Mouse (Mus musculus) sigmoid colon, adult 10 weeks (tissue): Measurements from ENCODE around the gene Pmm1. TPM values are rescaled to one million over a fixed set of nuclear protein-coding genes. Genes with fewer than 3 reads are reported as not detected.

Experiments
- polyA plus RNA-seq: library from polyadenylated mRNA; stranded (reverse); fragments of 350-450 nt; fragmentation: Illumina TruSeq; extraction: RNeasy Lipid Tissue Mini Kit (QIAGEN cat#74804); gene quantifications from one replicate; pipeline ENCODE4 v1.2.3, GENCODE M21; 2014; ENCODE audit warnings: low read depth, low replicate concordance

The Pmm1 gene
- 2.9 TPM for polyA plus RNA-seq

DNA sequence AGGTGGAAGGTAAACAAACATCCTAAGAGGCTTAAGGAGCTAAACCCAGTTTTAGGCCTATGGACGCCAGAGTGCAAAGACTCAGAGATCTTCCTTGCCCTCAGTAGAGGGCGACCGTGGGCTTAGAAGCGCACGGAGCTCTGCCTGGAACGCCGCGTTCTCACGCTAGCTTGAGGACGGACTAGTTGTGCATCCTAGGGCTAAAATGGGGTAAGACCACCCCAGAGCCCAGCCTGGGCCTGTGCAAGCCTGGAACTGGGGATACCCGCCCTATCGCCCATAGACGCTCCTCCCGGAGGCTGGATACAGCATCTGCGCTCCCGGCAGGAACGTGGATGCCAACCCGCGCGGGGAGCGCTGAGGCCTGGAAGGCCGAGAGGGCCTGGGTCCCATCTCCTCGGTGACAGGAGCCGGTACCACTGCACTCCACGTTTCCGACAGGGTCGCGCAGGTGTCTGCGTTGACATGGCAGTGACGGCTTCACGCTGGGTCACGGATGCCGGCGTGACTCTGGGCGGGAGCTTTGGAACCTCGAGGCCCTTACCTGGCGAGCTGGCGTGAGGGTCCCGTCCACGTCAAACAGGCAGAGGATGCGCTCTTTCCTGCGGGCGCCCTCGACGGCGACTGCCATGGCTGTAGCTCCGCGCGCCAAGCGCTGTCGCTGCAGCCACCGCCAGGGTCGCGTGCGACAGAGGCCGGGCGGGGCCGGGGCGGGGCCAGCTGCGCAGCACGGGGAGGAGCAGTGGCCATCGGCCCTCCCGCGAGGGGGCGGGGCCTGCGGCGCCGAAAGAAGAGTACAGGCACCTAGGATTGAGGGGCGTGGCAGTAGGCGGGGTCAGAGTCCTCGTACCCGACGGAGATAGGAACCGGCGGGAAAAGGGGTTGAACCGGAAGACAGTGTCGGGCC, at the start of gene Pmm1:
Pmm1 (minus strand) TSS at position 760 of the 907 bp plus-strand sequence.

GRCm38 (mm10) chr15:81987646-81988045, 26.9 kb upstream of the Pmm1 start, which contains the start of gene Xrcc6:
TSS of gene Xrcc6 (plus strand) at chr15:81987835.

DNA sequence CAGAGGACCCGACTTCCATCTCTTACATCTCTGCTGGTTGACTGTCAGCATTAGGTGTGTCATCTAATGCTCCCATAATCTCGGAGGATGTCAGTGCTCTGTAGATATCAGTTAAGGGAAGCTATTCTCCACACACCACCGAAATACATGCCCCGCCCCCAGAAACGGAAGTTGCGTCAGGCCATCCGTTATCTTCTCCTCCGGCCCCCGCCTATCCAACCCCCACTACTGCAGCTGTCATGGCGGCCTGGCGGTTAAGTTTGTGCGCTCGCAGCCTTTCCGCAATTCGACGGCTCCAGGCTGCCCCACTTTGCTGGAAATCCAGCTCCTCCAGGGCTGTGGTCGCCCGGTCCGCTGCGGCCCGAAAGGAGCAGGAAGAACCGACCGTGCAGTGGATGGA, 19.6 kb upstream of the Pmm1 start, which contains the start of gene 1700029P11Rik:
1700029P11Rik (plus strand) TSS at position 220 of the 400 bp plus-strand sequence.

GRCm38 (mm10) chr15:81936679-81937078, 24.1 kb downstream of the Pmm1 start, which contains the start of gene Csdc2:
TSS of gene Csdc2 (plus strand) at chr15:81936759.

DNA sequence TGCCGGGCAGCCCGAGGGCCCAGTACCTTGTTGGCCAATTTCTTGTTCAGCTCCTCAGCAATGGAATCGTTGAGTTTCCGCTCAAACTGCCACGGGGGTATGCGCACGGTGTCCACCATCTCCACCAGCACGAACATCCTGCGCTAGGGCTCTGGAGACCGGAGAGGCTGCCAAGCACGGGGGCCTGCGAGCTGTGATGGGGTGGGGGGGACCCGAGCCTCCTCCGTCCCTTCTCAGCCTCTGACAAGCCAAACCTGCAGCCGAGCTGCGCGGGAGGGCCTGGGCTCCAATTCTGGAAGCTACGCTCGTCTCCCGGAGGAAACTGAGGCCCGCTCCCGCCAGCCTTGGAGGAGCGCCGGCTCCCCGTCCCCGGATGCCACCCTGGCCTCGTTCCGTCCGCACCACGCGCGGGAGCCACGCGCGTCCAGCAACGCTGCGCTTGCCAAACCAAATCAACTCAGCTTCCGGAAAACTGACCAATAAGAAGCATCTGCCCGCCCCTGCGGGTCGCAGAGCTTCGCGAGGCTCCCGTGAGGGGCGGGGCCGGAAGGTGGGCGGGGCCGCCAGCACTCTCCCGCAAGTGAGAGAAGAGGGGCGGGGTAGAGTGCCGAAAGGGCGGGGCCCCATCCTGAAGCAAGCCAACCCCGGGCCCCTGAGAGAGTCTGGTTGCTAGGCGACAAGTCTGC, 34.8 kb downstream of the Pmm1 start, which contains the start of gene Polr3h:
Polr3h (minus strand) TSS at position 481 of the 686 bp plus-strand sequence.

Other genes with a start within 250 kb of the Pmm1 start
- 7.0 TPM for gene Zc3h7b, start 215.9 kb downstream of the Pmm1 start, polyA plus RNA-seq
- gene Rangap1, start 215.4 kb downstream of the Pmm1 start, polyA plus RNA-seq = 5.6 TPM
- 21.2 TPM for gene Tef, start 158.5 kb downstream of the Pmm1 start, polyA plus RNA-seq
- 8.8 TPM for gene Tob2, start 102.1 kb downstream of the Pmm1 start, polyA plus RNA-seq
- 18.2 TPM for gene Phf5a, start 89.0 kb downstream of the Pmm1 start, polyA plus RNA-seq
- gene Aco2, start 88.6 kb downstream of the Pmm1 start, polyA plus RNA-seq = 87.4 TPM
- gene Polr3h, start 34.7 kb downstream of the Pmm1 start, polyA plus RNA-seq = 0.41 TPM
- gene Csdc2, start 24.2 kb downstream of the Pmm1 start, polyA plus RNA-seq = 0.19 TPM
- gene 1700029P11Rik, start 19.6 kb upstream of the Pmm1 start, polyA plus RNA-seq = not detected
- gene Xrcc6, start 26.9 kb upstream of the Pmm1 start, polyA plus RNA-seq = 67.2 TPM
- 10.5 TPM for gene Desi1, start 72.9 kb upstream of the Pmm1 start, polyA plus RNA-seq
- gene Snu13, start 86.7 kb upstream of the Pmm1 start, polyA plus RNA-seq = 306 TPM
- gene 4930407I10Rik, start 98.2 kb upstream of the Pmm1 start, polyA plus RNA-seq = not detected
- gene Mei1, start 109.1 kb upstream of the Pmm1 start, polyA plus RNA-seq = not detected
- gene Ccdc134, start 167.0 kb upstream of the Pmm1 start, polyA plus RNA-seq = 2.9 TPM
- gene Srebf2, start 186.3 kb upstream of the Pmm1 start, polyA plus RNA-seq = 19.9 TPM